Mouse (Mus musculus) forebrain, embryonic 11.5 days (tissue): ENCODE results near the gene Tspan14. TPM values are rescaled to one million over a fixed set of nuclear protein-coding genes. Genes with fewer than 3 reads are reported as not detected.

Source experiments
- ATAC-seq: fragments of 200-750 bp; cut with Nextera tagmentation; replicated peaks from 2 replicates; pipeline ENCODE4 v1.8.0; 2017; ENCODE audit warnings: moderate TSS enrichment; ENCODE audit not compliant: low FRiP score
- DNase-seq: peaks from one replicate; pipeline ENCODE4 v3.0.0-alpha.2; 2017; ENCODE audit warnings: low spot score
- H3K27ac ChIP-seq: fragments of 300-500 bp; sonication (generic); 2 replicates; pipeline ENCODE4 v1.5.1; 2014; ENCODE audit warnings: low read depth, low read length
- H3K27me3 ChIP-seq: fragments of 300-500 bp; sonication (generic); 2 replicates; pipeline ENCODE4 v1.6.1; 2014; ENCODE audit warnings: mild to moderate bottlenecking, low read length, mixed read lengths; ENCODE audit not compliant: control insufficient read depth, insufficient read depth
- H3K36me3 ChIP-seq: fragments of 300-500 bp; sonication (generic); 2 replicates; pipeline ENCODE4 v1.6.1; 2014; ENCODE audit warnings: mild to moderate bottlenecking, low read length, moderate library complexity, mixed read lengths; ENCODE audit not compliant: control insufficient read depth, insufficient read depth
- H3K4me1 ChIP-seq: fragments of 300-500 bp; sonication (generic); replicated peaks from 2 replicates; pipeline ENCODE4 v1.6.1; 2014; ENCODE audit warnings: low read length, mixed read lengths; ENCODE audit not compliant: control insufficient read depth, insufficient read depth
- H3K4me2 ChIP-seq: fragments of 300-500 bp; sonication (generic); 2 replicates; pipeline ENCODE4 v1.6.1; 2014; ENCODE audit warnings: low read depth, mild to moderate bottlenecking, low read length, moderate library complexity, mixed read lengths; ENCODE audit not compliant: severe bottlenecking
- H3K4me3 ChIP-seq: fragments of 300-500 bp; sonication (generic); 2 replicates; pipeline ENCODE4 v1.5.1; 2014; ENCODE audit warnings: low read depth, low read length
- H3K9ac ChIP-seq: fragments of 300-500 bp; sonication (generic); 2 replicates; pipeline ENCODE4 v1.6.1; 2014; ENCODE audit warnings: low read length
- H3K9me3 ChIP-seq: fragments of 300-500 bp; sonication (generic); 2 replicates; pipeline ENCODE4 v1.6.1; 2016; ENCODE audit warnings: low read length, mixed read lengths; ENCODE audit not compliant: control insufficient read depth
- WGBS: fragments of 180-500 bp; shearing (Covaris S2); extraction: QIAGEN DNeasy Blood & Tissue Kit; methylation state at CpG from one replicate; pipeline ENCODE4 v1.1.7; 2014; 5-methylcytosine and 5-hydroxymethylcytosine counted together
- polyA plus RNA-seq: library from polyadenylated mRNA; unstranded; fragments of >200 nt; fragmentation: Nextera tagmentation; extraction: Ambion mirVana; gene quantifications from 2 replicates; pipeline ENCODE4 v1.2.1, GENCODE M21; 2014

Tspan14 gene
- polyA plus RNA-seq, result 87.8 and 96.1 TPM in 2 replicates

GRCm38 (mm10) chr14:40966392-40966861, at the start of gene Tspan14:
TSS of gene Tspan14 (minus strand) at chr14:40966807.
- Histone ChIP-seq H3K36me3 (no peaks in the 10 kb centered on the region), H3K4me3 (peak within 1 kb of the TSS; percentile 87), H3K27me3 (no peaks in the 10 kb centered on the region), H3K4me1 (peaks cover 27% of the 10 kb centered on the region), H3K27ac (peak within 1 kb of the TSS; percentile 53; the same call in 1 of the 2 replicates), H3K9ac (peak within 1 kb of the TSS; percentile 92), H3K4me2 (peak within 1 kb of the TSS; percentile 64), H3K9me3 (no peaks in the 10 kb centered on the region)
- under 1% methylated on average over 38 of the region's 54 CpGs for WGBS
- DNase-seq, result no peak
- ATAC-seq, result no peak

DNA sequence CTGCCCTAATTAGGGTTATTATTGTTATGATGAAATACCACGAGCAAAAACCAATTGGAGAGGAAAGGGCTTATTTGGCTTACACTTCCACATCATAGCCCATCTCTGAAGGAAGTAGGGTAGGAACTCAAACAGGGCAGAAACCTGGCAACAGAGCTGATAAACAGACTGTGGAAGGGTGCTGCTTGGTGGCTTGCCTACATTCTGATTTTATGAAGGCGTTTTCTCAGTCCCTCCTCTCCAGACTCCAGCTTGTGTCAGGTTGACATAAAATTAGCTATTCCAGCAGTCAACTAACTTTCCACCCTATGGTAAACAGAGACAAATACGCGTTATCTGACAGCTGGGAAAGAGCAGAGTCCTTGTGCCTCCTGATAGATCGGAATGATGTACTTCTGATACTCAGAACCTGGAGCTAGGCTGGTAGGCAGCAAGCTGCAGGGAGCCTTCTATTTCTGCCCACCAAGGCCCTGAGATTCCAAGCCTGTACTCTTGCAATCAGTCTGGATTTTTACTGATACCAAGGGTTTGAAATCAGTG, 48.2 kb upstream of the Tspan14 start:
- Histone ChIP-seq H3K4me3 (no peak overlapping the region), H3K9ac (no peak overlapping the region), H3K4me2 (no peak overlapping the region), H3K27ac (no peak overlapping the region), H3K4me1 (no peaks in the 10 kb centered on the region; the same call in 1 of the 2 replicates), H3K9me3 (no peaks in the 10 kb centered on the region), H3K36me3 (no peaks in the 10 kb centered on the region), H3K27me3 (no peaks in the 10 kb centered on the region)
- WGBS, result 80% methylated on average over 5 of the region's 5 CpGs
- DNase-seq (no peak), ATAC-seq (no peak)

- H3K9ac ChIP-seq, result peak within 1 kb of the TSS; percentile 78
- H3K27me3 ChIP-seq, result no peaks in the 10 kb centered on the region
- ATAC-seq (peak; percentile 99), DNase-seq (peak; percentile 92)
- H3K9me3 ChIP-seq, result no peaks in the 10 kb centered on the region
- no peaks in the 10 kb centered on the region for H3K36me3 ChIP-seq
- H3K4me3 ChIP-seq, result peak within 1 kb of the TSS; percentile 53
- no peaks in the 10 kb centered on the region; the same call in 1 of the 2 replicates for H3K4me1 ChIP-seq
- peak within 1 kb of the TSS; percentile 78 for H3K4me2 ChIP-seq
- H3K27ac ChIP-seq, result peak within 1 kb of the TSS; percentile 18; the same call in 1 of the 2 replicates
- 3% methylated on average over 32 of the region's 32 CpGs for WGBS
Measured at GRCm38 (mm10) chr14:41013630-41014613, 47.3 kb upstream of the Tspan14 start, which contains the start of gene Fam213a. TSS of gene Fam213a (minus strand) at chr14:41013788.

DNA sequence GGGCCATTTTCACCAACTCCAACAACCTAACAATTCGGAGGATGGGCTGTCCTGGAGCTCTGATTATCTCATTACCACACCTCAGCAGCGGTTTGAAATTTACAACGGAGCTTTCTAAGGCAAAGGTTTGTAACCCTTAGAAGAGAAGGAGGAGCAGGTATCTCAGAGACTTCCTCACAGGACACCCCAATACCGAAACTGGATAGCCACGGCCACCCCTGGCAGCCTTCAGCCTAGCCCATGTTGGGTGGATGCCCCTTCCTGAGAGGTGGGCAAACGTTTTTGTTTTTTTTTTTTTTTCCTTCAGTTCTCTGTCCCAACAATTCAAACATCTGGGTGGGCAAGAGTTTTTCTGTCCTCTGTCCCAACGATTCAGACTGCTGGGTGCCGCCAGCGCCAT, 46.5 kb upstream of the Tspan14 start:
- H3K36me3 ChIP-seq, result no peaks in the 10 kb centered on the region
- H3K27me3 ChIP-seq, result no peaks in the 10 kb centered on the region
- H3K27ac ChIP-seq, result no peak overlapping the region
- 24% methylated on average over 9 of the region's 9 CpGs for WGBS
- peak overlapping the region; percentile 53 for H3K4me3 ChIP-seq
- ATAC-seq, result peak; percentile 6
- peak overlapping the region; percentile 78 for H3K4me2 ChIP-seq
- peak overlapping the region; percentile 78 for H3K9ac ChIP-seq
- no peaks in the 10 kb centered on the region; the same call in 1 of the 2 replicates for H3K4me1 ChIP-seq
- no peaks in the 10 kb centered on the region for H3K9me3 ChIP-seq
- no peak for DNase-seq

DNA sequence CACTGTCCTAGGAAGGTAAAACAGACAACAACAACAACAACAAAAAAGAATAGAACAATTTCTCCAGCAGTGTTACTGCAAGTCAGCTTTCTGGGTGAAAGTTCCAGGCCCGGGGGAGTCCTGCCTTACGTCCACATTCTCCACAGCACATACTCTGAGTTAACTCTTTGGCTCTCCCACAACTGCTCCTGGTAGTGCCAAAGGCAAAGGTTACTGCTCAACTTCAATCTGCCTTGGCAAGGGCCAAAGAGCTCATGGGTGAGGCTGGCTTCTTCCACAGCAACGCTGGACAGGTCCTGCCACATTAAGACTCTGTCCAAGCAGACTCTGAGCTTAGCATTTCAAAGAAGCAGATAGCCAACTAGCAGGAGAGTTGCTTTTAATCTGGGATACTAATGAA, 45.3 kb upstream of the Tspan14 start:
- Histone ChIP-seq H3K36me3 (no peaks in the 10 kb centered on the region), H3K4me1 (no peaks in the 10 kb centered on the region; the same call in 1 of the 2 replicates), H3K9ac (no peak overlapping the region), H3K4me2 (no peak overlapping the region), H3K27me3 (no peaks in the 10 kb centered on the region), H3K4me3 (no peak overlapping the region), H3K9me3 (no peaks in the 10 kb centered on the region), H3K27ac (no peak overlapping the region)
- no peak for DNase-seq
- WGBS, result 83% methylated on average over 3 of the region's 3 CpGs
- ATAC-seq, result no peak

GRCm38 (mm10) chr14:41008138-41008537, 41.5 kb upstream of the Tspan14 start:
- Histone ChIP-seq H3K9ac (no peak overlapping the region), H3K4me2 (no peak overlapping the region), H3K36me3 (no peaks in the 10 kb centered on the region), H3K27ac (no peak overlapping the region), H3K4me1 (peaks cover 11% of the 10 kb centered on the region; the same call in 1 of the 2 replicates), H3K9me3 (no peaks in the 10 kb centered on the region), H3K27me3 (no peaks in the 10 kb centered on the region), H3K4me3 (no peak overlapping the region)
- WGBS, result 69% methylated on average over 2 of the region's 2 CpGs
- no peak for ATAC-seq
- no peak for DNase-seq

GRCm38 (mm10) chr14:41007641-41008040, 41.0 kb upstream of the Tspan14 start:
- DNase-seq (no peak), ATAC-seq (no peak)
- Histone ChIP-seq H3K27ac (no peak overlapping the region), H3K9me3 (no peaks in the 10 kb centered on the region), H3K27me3 (no peaks in the 10 kb centered on the region), H3K9ac (no peak overlapping the region), H3K36me3 (no peaks in the 10 kb centered on the region), H3K4me2 (no peak overlapping the region), H3K4me3 (no peak overlapping the region), H3K4me1 (peaks cover 11% of the 10 kb centered on the region; the same call in 1 of the 2 replicates)
- 46% methylated on average over 5 of the region's 5 CpGs for WGBS

DNA sequence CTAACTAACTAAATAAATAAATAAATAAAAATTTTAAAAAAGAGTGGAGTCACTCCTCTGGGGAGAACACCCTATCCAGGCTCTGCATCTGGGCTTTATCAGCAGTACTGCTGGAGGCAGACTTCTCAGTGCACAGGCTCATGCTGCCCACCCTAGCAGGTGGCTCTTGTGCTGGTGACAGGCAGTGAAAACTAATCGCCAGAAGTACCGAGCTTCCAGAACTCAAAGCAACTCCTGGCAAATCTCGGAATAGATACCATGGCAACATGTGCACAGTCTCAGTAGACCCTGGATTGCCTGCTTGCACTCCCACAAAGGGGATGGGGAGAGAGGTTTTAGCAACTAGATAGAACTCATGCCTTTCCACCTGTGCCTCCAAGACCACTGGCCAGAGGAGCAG, 40.3 kb upstream of the Tspan14 start:
- Histone ChIP-seq H3K4me2 (no peak overlapping the region), H3K27ac (no peak overlapping the region), H3K36me3 (no peaks in the 10 kb centered on the region), H3K9ac (no peak overlapping the region), H3K27me3 (no peaks in the 10 kb centered on the region), H3K4me1 (peaks cover 11% of the 10 kb centered on the region; the same call in 1 of the 2 replicates), H3K4me3 (no peak overlapping the region), H3K9me3 (no peaks in the 10 kb centered on the region)
- 64% methylated on average over 3 of the region's 3 CpGs for WGBS
- ATAC-seq, result no peak
- DNase-seq, result no peak
